Mouse (Mus musculus): ENCODE data around the gene Usp4. TPM values are rescaled to one million over a fixed set of nuclear protein-coding genes. Genes with fewer than 3 reads are reported as not detected.

Gene Usp4
- total and polyA plus RNA-seq, 3 experiments: 52.1 to 93.5 (median 72.8) TPM

DNA sequence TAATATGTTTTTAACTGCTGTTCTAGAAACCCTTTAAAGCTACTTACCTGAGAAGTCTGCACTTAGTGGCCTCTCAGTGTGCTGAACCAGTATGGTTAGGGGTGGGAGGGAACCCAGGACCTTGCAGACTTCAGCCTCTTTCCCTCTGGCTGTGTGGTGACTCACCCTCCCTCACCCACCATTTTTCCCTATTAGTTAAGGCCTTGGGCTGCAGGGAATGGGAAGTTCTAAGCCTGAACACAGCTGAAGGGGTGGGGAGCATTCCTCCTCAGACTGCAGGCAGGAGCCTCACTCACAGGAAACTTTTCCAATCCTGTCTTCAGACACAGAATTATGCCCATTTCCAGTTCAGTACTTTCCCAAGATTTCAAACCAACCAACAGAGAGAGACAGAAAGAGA lies 5.9 kb upstream of the Usp4 start:
- Histone ChIP-seq H3K4me3 (replicated peaks in 1 of 3; ENCODE audit: low read depth in 2 of 3, low read length in 2 of 3, poor library complexity in 1 of 3) (no peak overlapping the region), H3K4me1 (ENCODE audit: control insufficient read depth in 1 of 2, insufficient read depth in 2 of 2) (peaks cover 14 to 44% of the 10 kb centered on the region in 2 experiments), H3K9ac (ENCODE audit: insufficient read depth, low read depth) (no peak overlapping the region), H3K79me2 (replicated peaks; ENCODE audit: control insufficient read depth, extremely low read depth, insufficient read depth, poor library complexity, severe bottlenecking) (peaks cover 10% of the 10 kb centered on the region), H3K36me3 (replicated peaks in 1 of 2; ENCODE audit: control insufficient read depth in 1 of 2, insufficient read depth in 1 of 2, low read length in 1 of 2) (peaks cover 0 to 22% of the 10 kb centered on the region in 2 experiments), H3K27ac (ENCODE audit: insufficient read depth, low read depth) (no peak overlapping the region), H3K9me3 (replicated peaks; ENCODE audit: low read length) (no peaks in the 10 kb centered on the region), H3K27me3 (replicated peaks) (no peaks in the 10 kb centered on the region), H3K4me2 (ENCODE audit: insufficient read depth, low read depth, poor library complexity, severe bottlenecking) (no peak overlapping the region)
- DNase-seq (ENCODE audit: extremely low read depth): no peak
- dilution Hi-C loops (cut with MboI; ENCODE audit: extremely low pct_ligation_motif_present, extremely low pct_unique_long_range_greater_than_20kb, low sequenced_read_pairs): no loop called here
- in situ Hi-C loops (cut with MboI; ENCODE audit: low pct_ligation_motif_present, low pct_unique_long_range_greater_than_20kb, low sequenced_read_pairs): no loop called here
- TF ChIP-seq TBP (conservative IDR thresholded peaks at IDR 0.05; ENCODE audit: low read depth, low read length) (no peak), USF2 (conservative IDR thresholded peaks at IDR 0.05; ENCODE audit: low read depth, low read length) (no peak), CHD2 (IDR thresholded peaks at IDR 0.05; ENCODE audit: low read length) (no peak), GABPA (IDR thresholded peaks at IDR 0.05; ENCODE audit: insufficient replicate concordance, low read depth, low read length) (no peak)

DNA sequence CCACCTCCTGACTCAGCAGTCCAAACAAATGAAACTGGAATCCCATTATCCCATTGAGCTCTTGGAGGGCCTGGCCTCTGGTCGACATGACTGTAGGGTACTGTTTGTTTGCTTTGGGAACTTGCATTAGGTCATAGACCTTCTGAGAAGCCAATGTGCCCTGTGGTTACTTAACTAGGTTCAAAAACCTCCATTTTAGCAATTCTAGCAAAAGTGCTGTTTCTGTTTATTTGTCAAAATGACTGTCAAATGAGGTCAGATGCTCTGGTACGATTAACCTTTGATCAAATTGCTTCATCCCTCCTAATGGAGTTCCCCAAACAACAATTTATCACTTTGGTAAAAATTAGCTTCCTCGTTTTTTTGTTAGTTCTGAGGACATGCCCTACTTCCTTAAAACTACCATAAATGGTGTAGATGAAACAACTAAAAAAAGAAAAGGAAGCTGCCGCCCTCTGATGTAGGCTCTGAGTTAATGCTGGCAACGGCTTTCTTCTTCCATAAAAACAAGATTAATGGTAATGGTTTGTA lies 5.3 kb upstream of the Usp4 start:
- Histone ChIP-seq H3K4me1 (ENCODE audit: control insufficient read depth in 1 of 2, insufficient read depth in 2 of 2) (peaks cover 14 to 44% of the 10 kb centered on the region in 2 experiments), H3K27me3 (replicated peaks) (no peaks in the 10 kb centered on the region), H3K4me2 (ENCODE audit: insufficient read depth, low read depth, poor library complexity, severe bottlenecking) (no peak overlapping the region), H3K9me3 (replicated peaks; ENCODE audit: low read length) (no peaks in the 10 kb centered on the region), H3K79me2 (replicated peaks; ENCODE audit: control insufficient read depth, extremely low read depth, insufficient read depth, poor library complexity, severe bottlenecking) (peaks cover 10% of the 10 kb centered on the region), H3K27ac (ENCODE audit: insufficient read depth, low read depth) (no peak overlapping the region), H3K9ac (ENCODE audit: insufficient read depth, low read depth) (no peak overlapping the region), H3K36me3 (replicated peaks in 1 of 2; ENCODE audit: control insufficient read depth in 1 of 2, insufficient read depth in 1 of 2, low read length in 1 of 2) (peaks cover 0 to 22% of the 10 kb centered on the region in 2 experiments), H3K4me3 (replicated peaks in 1 of 3; ENCODE audit: low read depth in 2 of 3, low read length in 2 of 3, poor library complexity in 1 of 3) (no peak overlapping the region)
- peak; percentile 30 for DNase-seq (ENCODE audit: extremely low read depth)
- in situ Hi-C loops (cut with MboI; ENCODE audit: low pct_ligation_motif_present, low pct_unique_long_range_greater_than_20kb, low sequenced_read_pairs) (no loop called here), dilution Hi-C loops (cut with MboI; ENCODE audit: extremely low pct_ligation_motif_present, extremely low pct_unique_long_range_greater_than_20kb, low sequenced_read_pairs) (no loop called here)
- TF ChIP-seq PAX5 (IDR thresholded peaks at IDR 0.05; ENCODE audit: low read length) (no peak), ETS1 (conservative IDR thresholded peaks at IDR 0.05; ENCODE audit: low read depth, low read length) (no peak), CHD1 (IDR thresholded peaks at IDR 0.05; ENCODE audit: low read depth, low read length) (no peak), POLR2A (IDR thresholded peaks at IDR 0.05; ENCODE audit: low read depth, low read length) (no peak), CHD2 (IDR thresholded peaks at IDR 0.05; ENCODE audit: low read length) (no peak), RAD21 (IDR thresholded peaks at IDR 0.05; ENCODE audit: low read depth, low read length) (peak; percentile 12), MAZ (IDR thresholded peaks at IDR 0.05; ENCODE audit: low read depth, low read length) (no peak), JUND (conservative IDR thresholded peaks at IDR 0.05; ENCODE audit: low read depth, low read length) (no peak), ZMIZ1 (IDR thresholded peaks at IDR 0.05; ENCODE audit: low read depth, low read length) (no peak), MYC (IDR thresholded peaks at IDR 0.05; ENCODE audit: low read depth, low read length) (no peak), ZKSCAN1 (IDR thresholded peaks at IDR 0.05; ENCODE audit: borderline replicate concordance, low read depth, low read length) (no peak), MEF2A (IDR thresholded peaks at IDR 0.05; ENCODE audit: borderline replicate concordance, low read depth, low read length) (no peak), HCFC1 (IDR thresholded peaks at IDR 0.05; ENCODE audit: low read depth, low read length) (no peak), GABPA (IDR thresholded peaks at IDR 0.05; ENCODE audit: insufficient replicate concordance, low read depth, low read length) (no peak), JUN (IDR thresholded peaks at IDR 0.05; ENCODE audit: insufficient read depth, low read depth, low read length) (no peak), E2F4 (IDR thresholded peaks at IDR 0.05; ENCODE audit: insufficient replicate concordance, low read depth, low read length) (no peak), ELF1 (IDR thresholded peaks at IDR 0.05; ENCODE audit: low read depth, low read length) (peak; percentile 38; the same call in 1 of the 2 replicates), MAX (IDR thresholded peaks at IDR 0.05; ENCODE audit: low read length) (no peak), NRF1 (IDR thresholded peaks at IDR 0.05; ENCODE audit: low read depth, low read length) (no peak), TBP (conservative IDR thresholded peaks at IDR 0.05; ENCODE audit: low read depth, low read length) (no peak), IRF4 (IDR thresholded peaks at IDR 0.05; ENCODE audit: low read depth, low read length) (no peak), SMC3 (IDR thresholded peaks at IDR 0.05; ENCODE audit: low read depth, low read length) (no peak), EP300 (IDR thresholded peaks at IDR 0.05; ENCODE audit: low read length) (no peak), SIN3A (IDR thresholded peaks at IDR 0.05; ENCODE audit: low read length) (no peak), CTCF (conservative IDR thresholded peaks at IDR 0.05 in 1 of 2, IDR thresholded peaks at IDR 0.05 in 1 of 2; ENCODE audit: low read depth in 2 of 2, low read length in 2 of 2) (peak in 1 of 2 experiments; percentile 35; a peak in 1 of 4 replicates), ZC3H11A (IDR thresholded peaks at IDR 0.05; ENCODE audit: low read depth, low read length) (no peak)

Data from CH12.LX (cell line).